Mouse (Mus musculus): Measurements from ENCODE around the gene Harbi1.

DNA sequence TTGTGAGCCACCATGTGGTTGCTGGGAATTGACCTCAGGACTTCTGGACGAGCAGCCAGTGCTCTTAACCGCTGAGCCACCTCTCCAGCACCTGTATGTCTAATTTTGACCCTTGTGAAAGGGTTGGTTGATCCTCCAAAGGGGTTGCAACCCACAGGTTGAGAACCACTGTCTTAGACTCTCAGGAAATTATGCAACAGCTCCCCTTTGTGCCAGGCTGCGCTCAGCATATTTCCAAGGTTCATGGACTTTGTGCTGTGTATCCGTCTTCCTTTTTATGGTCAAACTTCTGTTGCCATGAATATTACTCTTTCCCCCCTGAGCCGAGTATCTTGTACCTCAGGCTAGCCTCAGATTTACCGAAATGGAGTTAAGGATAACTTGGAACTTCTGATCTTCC, 49.7 kb upstream of the Harbi1 start:
- TF ChIP-seq POLR2A (IDR thresholded peaks at IDR 0.05; ENCODE audit: low read depth, low read length) (no peak), CTCF (conservative IDR thresholded peaks at IDR 0.05; ENCODE audit: insufficient read depth, insufficient read length, low read depth, low read length) (0 out of 2 replicates have a peak, but pooled peaks have one; percentile 2)

Data from kidney, adult 2 months (tissue).